Mouse (Mus musculus) midbrain, embryonic 14.5 days (tissue): ENCODE measurements around the gene Atp13a4. TPM values are rescaled to one million over a fixed set of nuclear protein-coding genes. Genes with fewer than 3 reads are reported as not detected.

Experiments
- ATAC-seq: fragments of 200-750 bp; cut with Nextera tagmentation; 2 replicates; pipeline ENCODE4 v1.8.0; 2017; ENCODE audit warnings: moderate number of reproducible peaks, moderate library complexity; ENCODE audit not compliant: low FRiP score, low TSS enrichment
- DNase-seq: peaks from one replicate; pipeline ENCODE4 v3.0.0-alpha.2; 2015
- H3K27ac ChIP-seq: fragments of 300-500 bp; sonication (generic); replicated peaks from 2 replicates; pipeline ENCODE4 v1.5.1; 2014; ENCODE audit warnings: mild to moderate bottlenecking, low read depth, low read length, moderate library complexity
- H3K27me3 ChIP-seq: fragments of 300-500 bp; sonication (generic); 2 replicates; pipeline ENCODE4 v1.6.1; 2014; ENCODE audit warnings: low read length, control low read depth, mixed read lengths; ENCODE audit not compliant: control insufficient read depth, insufficient read depth
- H3K36me3 ChIP-seq: fragments of 300-500 bp; sonication (generic); 2 replicates; pipeline ENCODE4 v1.6.1; 2014; ENCODE audit warnings: low read length, control low read depth; ENCODE audit not compliant: control insufficient read depth, insufficient read depth
- H3K4me1 ChIP-seq: fragments of 300-500 bp; sonication (generic); 2 replicates; pipeline ENCODE4 v1.6.1; 2014; ENCODE audit warnings: mild to moderate bottlenecking, antibody characterized with exemption, low read length, control low read depth; ENCODE audit not compliant: control insufficient read depth, insufficient read depth
- H3K4me2 ChIP-seq: fragments of 300-500 bp; sonication (generic); 2 replicates; pipeline ENCODE4 v1.6.1; 2014; ENCODE audit warnings: mild to moderate bottlenecking, low read length, moderate library complexity
- H3K4me3 ChIP-seq: fragments of 300-500 bp; sonication (generic); replicated peaks from 2 replicates; pipeline ENCODE4 v1.5.1; 2014; ENCODE audit warnings: low read depth, low read length
- H3K9ac ChIP-seq: fragments of 300-500 bp; sonication (generic); replicated peaks from 2 replicates; pipeline ENCODE4 v1.6.1; 2014; ENCODE audit warnings: mild to moderate bottlenecking, low read length, moderate library complexity
- H3K9me3 ChIP-seq: fragments of 300-500 bp; sonication (generic); 2 replicates; pipeline ENCODE4 v1.6.1; 2016; ENCODE audit warnings: low read length, control low read depth, mixed read lengths; ENCODE audit not compliant: control insufficient read depth
- WGBS: fragments of 180-500 bp; shearing (Covaris S2); extraction: QIAGEN DNeasy Blood & Tissue Kit; methylation state at CpG from one replicate; pipeline ENCODE4 v1.1.7; 2014; 5-methylcytosine and 5-hydroxymethylcytosine counted together
- polyA plus RNA-seq: library from polyadenylated mRNA; unstranded; fragments of >200 nt; fragmentation: Nextera tagmentation; extraction: Ambion mirVana; gene quantifications from 2 replicates; pipeline ENCODE4 v1.2.1, GENCODE M21; 2014

Gene Atp13a4
- polyA plus RNA-seq, 1 experiment from 2014 or later: 1.4 TPM

DNA sequence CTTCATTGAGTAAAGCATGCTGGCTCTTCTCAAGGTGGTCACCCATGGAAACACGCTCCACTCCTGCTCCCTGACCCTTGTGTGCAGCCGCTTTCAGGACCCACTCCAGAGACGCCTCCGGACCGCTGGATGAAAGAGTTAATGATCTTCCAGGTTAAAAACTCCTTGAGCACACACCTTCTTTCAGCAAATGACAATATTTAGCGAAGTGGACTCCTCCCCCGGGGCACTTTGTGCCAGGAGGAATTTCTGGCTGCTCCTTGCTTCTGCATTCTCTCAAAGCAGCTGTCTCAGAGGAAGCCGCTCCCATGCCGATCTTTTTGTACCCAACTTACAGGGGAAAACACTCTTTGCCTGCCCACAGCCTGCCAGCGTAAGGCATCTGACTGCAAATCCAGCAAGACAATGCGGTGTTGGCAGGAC, 3.4 kb downstream of the Atp13a4 start:
- Histone ChIP-seq H3K4me3 (no peak overlapping the region), H3K27ac (no peak overlapping the region)
- no peak for ATAC-seq

DNA sequence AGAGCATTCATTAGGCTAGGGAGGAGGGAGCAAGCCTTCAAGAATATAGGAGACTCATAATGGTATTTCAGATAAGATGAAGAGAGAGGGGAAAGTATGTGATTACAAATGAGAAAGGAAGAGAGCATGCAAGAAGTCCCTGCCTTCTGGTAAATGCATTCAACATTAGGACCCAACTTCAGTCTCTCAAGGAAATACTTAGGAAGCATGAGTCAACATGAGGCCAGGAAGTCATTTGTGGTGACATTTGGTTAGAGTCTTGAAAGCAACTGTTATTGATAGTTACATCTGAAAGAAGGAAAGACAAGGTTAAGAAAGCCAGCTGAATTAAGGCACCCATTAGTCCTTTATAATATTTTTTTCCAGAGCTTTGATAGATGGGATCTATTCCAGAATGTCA, 4.8 kb downstream of the Atp13a4 start:
- DNase-seq (no peak), ATAC-seq (no peak)
- no peak overlapping the region for H3K9ac ChIP-seq
- no peak overlapping the region for H3K27ac ChIP-seq
- H3K36me3 ChIP-seq: no peaks in the 10 kb centered on the region
- H3K27me3 ChIP-seq: no peaks in the 10 kb centered on the region
- no peak overlapping the region for H3K4me2 ChIP-seq
- H3K9me3 ChIP-seq: no peaks in the 10 kb centered on the region
- H3K4me1 ChIP-seq: no peaks in the 10 kb centered on the region
- H3K4me3 ChIP-seq: no peak overlapping the region

More for the DNA sequence above, 3.4 kb downstream of the Atp13a4 start:
- no peak overlapping the region for H3K4me2 ChIP-seq
- H3K4me1 ChIP-seq: no peaks in the 10 kb centered on the region
- H3K36me3 ChIP-seq: no peaks in the 10 kb centered on the region
- peak; percentile 11 for DNase-seq
- H3K27me3 ChIP-seq: no peaks in the 10 kb centered on the region
- H3K9me3 ChIP-seq: no peaks in the 10 kb centered on the region
- no peak overlapping the region for H3K9ac ChIP-seq
- WGBS: 81% methylated on average over 11 of the region's 11 CpGs

DNA sequence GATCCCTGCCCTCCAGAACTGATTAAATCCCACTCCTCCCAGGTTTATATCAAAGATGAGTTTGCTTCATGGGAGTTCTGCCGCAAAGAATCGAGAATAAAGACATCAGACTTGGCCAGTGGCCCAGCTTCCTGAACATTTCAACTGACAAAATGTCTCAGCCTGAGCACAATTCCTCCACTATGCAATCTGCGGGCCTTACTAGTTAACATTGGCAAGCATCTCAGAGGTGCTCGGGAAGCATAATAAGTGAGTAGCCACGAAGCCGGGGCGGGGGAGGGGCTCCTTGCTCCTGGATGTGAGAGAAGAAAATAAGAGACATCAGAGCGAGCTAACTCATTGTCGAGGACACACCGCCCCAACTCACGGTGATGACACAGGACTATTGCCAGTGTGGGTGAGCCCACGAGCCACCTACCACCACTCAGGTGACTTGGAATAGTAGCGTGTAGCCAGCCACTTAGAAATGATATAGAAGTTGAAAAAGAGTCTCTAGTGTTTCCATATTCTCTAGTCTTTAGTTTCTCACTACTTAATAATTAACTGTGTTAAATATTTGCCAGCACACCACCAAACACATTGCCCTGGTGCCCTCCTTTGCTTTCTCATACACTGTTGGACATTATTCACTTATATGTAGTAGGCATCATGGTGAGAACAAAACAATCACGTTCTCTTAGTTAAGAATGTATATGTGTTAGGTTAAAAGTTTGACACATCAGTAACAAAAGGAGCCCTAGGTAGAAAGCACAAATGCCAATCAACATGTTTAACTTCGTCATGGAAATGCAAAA, 8.1 kb downstream of the Atp13a4 start:
- Histone ChIP-seq H3K36me3 (no peaks in the 10 kb centered on the region), H3K4me1 (no peaks in the 10 kb centered on the region), H3K27me3 (no peaks in the 10 kb centered on the region), H3K9ac (no peak overlapping the region), H3K9me3 (no peaks in the 10 kb centered on the region), H3K4me2 (no peak overlapping the region), H3K27ac (no peak overlapping the region), H3K4me3 (no peak overlapping the region)
- peak; percentile 61 for DNase-seq
- no peak; the same call in 1 of the 2 replicates for ATAC-seq
- WGBS: 65% methylated on average over 15 of the region's 15 CpGs

DNA sequence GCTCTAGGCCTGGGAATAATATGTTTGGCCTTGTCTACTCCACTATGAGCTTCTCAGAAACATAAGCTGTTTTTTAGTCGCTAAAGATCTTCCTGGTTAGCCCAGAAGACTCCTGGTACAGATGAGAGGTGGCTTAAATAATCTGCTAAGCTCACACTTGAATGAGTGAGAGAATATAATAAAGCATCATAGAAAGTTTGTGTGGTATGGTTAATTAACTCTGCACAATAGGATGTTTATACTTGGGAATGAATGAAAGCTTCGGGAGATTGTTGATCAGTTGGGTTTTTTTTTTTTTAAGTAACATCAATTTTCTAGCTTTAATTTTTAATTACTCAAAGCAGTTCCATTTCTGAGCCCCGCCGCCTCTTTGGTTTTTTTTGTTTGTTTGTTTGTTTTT, 8.8 kb downstream of the Atp13a4 start:
- H3K36me3 ChIP-seq: no peaks in the 10 kb centered on the region
- WGBS: 85% methylated on average over 4 of the region's 4 CpGs
- no peak overlapping the region for H3K4me3 ChIP-seq
- H3K27ac ChIP-seq: no peak overlapping the region
- H3K9ac ChIP-seq: no peak overlapping the region
- no peaks in the 10 kb centered on the region for H3K9me3 ChIP-seq
- H3K27me3 ChIP-seq: no peaks in the 10 kb centered on the region
- ATAC-seq (no peak), DNase-seq (no peak)
- H3K4me2 ChIP-seq: no peak overlapping the region
- H3K4me1 ChIP-seq: no peaks in the 10 kb centered on the region

DNA sequence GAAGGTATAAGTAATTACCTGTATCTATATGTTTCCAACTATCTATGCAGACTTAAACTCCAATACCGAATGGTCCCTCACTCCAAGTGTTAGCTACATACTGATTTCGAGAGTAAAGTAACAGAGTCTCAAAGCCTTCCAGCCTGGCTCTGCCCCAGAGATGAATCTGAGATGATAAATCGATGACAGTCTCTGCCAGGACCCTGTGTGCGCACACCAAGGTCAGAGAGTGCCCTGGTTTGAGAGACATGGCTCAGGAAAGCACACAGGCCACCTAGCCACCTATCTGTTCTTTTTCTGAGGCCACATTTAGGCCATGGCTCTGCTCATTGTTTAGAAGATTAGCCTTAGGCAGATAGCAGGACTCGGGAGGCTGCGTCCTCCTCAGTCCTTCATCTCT, 11.0 kb downstream of the Atp13a4 start:
- Histone ChIP-seq H3K36me3 (no peaks in the 10 kb centered on the region), H3K9me3 (no peaks in the 10 kb centered on the region), H3K27me3 (no peaks in the 10 kb centered on the region), H3K27ac (no peak overlapping the region), H3K4me1 (no peaks in the 10 kb centered on the region), H3K9ac (no peak overlapping the region), H3K4me3 (no peak overlapping the region), H3K4me2 (no peak overlapping the region)
- WGBS: 78% methylated on average over 6 of the region's 6 CpGs
- no peak for ATAC-seq
- no peak for DNase-seq

DNA sequence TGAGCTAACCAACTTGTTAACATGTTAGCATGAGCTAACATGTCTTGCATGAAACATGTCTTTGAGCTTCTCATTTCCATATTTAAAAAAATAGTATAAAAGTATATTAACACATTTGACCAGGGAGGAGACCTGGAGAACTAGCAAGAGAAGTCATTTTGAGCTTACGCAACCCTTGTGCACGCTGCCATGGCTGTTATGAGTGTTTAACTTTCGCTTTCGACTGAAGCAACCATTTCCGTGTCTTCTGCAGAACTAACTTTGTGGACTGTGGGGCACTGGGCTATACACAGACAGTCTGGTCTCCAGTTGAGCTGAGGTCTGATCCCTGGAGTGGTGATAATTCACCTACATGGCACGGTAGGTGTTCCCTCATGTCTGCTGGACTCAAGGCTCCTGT, 17.6 kb downstream of the Atp13a4 start:
- Histone ChIP-seq H3K9ac (no peak overlapping the region), H3K4me3 (no peak overlapping the region), H3K9me3 (no peaks in the 10 kb centered on the region), H3K4me2 (no peak overlapping the region), H3K4me1 (no peaks in the 10 kb centered on the region), H3K27ac (no peak overlapping the region), H3K36me3 (no peaks in the 10 kb centered on the region), H3K27me3 (no peaks in the 10 kb centered on the region)
- 93% methylated on average over 6 of the region's 6 CpGs for WGBS
- DNase-seq: no peak
- no peak for ATAC-seq

DNA sequence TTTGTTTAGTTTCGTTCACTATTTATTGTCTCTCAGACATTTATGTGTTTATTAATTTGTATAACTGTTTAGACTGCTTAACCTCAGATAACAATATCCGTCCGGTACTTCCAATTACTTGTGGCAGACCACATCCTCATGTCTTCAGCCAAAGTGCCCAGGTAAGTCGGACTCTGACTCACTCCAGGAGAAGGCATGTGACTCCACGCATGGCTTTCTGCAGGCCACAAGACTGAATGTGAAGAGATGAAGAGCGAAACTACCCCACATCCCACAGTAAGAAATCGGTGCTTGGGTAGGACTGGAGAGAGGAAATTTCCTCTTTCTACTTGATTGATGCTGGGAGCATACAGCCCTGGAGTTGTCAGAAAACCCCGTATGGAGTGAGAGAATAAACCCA, 18.1 kb downstream of the Atp13a4 start:
- Histone ChIP-seq H3K4me3 (no peak overlapping the region), H3K9ac (no peak overlapping the region), H3K4me1 (no peaks in the 10 kb centered on the region), H3K27me3 (no peaks in the 10 kb centered on the region), H3K27ac (no peak overlapping the region), H3K4me2 (no peak overlapping the region), H3K36me3 (no peaks in the 10 kb centered on the region), H3K9me3 (no peaks in the 10 kb centered on the region)
- ATAC-seq (no peak), DNase-seq (no peak)
- 90% methylated on average over 8 of the region's 8 CpGs for WGBS

DNA sequence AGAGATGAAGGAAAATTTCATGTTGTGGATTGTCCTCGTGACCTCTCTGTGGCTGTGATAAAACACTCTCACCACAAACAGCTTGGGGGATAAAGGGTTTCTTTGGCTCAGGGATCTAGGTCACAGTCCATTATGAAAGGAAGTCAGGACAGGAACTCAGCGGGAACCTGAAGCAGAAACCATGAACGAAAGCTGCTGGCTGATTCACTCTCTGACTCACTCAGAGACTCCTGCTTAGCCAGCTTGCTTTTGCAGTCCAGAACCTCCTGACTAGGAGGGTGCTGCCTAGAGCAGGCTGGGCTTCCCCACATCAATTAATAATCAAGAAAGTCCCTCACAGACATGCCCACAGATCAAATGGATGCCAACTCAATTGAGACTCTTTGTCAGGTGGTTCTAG, 32.2 kb downstream of the Atp13a4 start:
- no peak overlapping the region for H3K27ac ChIP-seq
- H3K4me2 ChIP-seq: no peak overlapping the region
- ATAC-seq (no peak), DNase-seq (no peak)
- 73% methylated on average over 3 of the region's 3 CpGs for WGBS
- H3K9ac ChIP-seq: no peak overlapping the region
- no peaks in the 10 kb centered on the region for H3K27me3 ChIP-seq
- H3K4me1 ChIP-seq: no peaks in the 10 kb centered on the region
- H3K4me3 ChIP-seq: no peak overlapping the region
- no peaks in the 10 kb centered on the region for H3K36me3 ChIP-seq
- no peaks in the 10 kb centered on the region for H3K9me3 ChIP-seq

DNA sequence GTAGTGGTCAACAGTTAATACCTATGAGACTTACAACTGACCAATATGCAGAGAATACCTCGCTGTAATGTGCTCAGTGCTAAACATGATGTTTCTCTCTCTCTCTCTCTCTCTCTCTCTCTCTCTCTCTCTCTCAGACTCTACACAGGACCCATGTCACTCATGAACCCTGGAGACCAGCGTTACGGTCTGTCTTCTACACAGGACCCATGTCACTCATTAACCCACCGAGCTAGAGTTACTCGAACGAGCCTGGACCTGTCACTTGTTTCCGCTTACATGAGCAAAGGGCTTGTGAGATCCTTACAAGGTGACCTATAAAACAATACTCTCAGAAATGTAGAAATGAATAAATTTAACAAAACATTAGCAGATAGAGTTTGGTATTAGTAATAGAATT, 33.9 kb downstream of the Atp13a4 start:
- Histone ChIP-seq H3K9ac (no peak overlapping the region), H3K36me3 (no peaks in the 10 kb centered on the region), H3K27me3 (no peaks in the 10 kb centered on the region), H3K4me2 (no peak overlapping the region), H3K9me3 (no peaks in the 10 kb centered on the region), H3K4me3 (no peak overlapping the region), H3K27ac (no peak overlapping the region), H3K4me1 (no peaks in the 10 kb centered on the region)
- 93% methylated on average over 7 of the region's 7 CpGs for WGBS
- DNase-seq (no peak), ATAC-seq (no peak)
